Mouse (Mus musculus) frontal cortex, postnatal 25 days (tissue): ENCODE data around the gene Ptprq.
A peak's percentile ranks its signal among the peaks of the same experiment; 100 is the strongest.

Experiments
- DNase-seq, 2 experiments: peaks; one replicate each; pipeline ENCODE4 v3.0.0; 2022; ENCODE audit warnings: low spot score in 2 of 2

Ptprq gene

DNA sequence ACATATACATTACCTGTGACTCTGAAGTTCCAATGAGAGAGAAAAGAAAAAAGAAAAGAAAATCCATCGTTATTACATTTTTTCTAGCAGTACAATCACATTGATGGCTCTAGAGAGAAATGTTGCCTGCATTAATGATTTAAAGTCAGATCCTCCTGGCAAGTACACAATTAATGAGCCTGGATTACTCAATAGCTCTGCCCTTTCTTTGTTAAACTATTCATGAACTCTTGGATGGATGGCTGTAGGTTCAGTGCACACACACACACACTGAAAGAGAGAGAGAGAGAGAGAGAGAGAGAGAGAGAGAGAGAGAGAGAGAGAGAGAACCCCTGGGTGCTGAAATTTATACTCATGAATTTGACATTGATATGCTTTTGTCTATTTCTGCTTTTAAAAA is at the start of gene Ptprq:
Ptprq (minus strand) TSS at position 246 of the 400 bp plus-strand sequence.
- DNase-seq: no peak

DNA sequence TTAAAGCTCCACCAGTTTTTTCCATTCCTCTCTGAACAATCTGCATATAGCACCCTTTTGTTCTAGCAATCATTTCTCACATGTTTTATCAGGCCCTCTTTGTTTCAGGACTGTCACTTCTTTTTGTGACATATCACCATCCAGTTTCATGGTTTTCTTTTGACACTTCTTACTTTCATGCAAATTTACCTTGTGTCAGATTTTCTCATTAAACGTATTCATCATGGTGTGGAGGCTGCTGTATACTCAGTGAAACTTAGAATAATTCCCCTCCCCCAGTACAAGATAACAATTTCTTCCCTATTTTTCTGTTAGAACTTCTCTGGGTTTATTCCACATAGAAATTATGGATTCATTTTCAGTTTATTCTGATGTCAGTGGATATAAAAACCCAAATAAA is 39.8 kb upstream of the Ptprq start:
- no peak for DNase-seq

DNA sequence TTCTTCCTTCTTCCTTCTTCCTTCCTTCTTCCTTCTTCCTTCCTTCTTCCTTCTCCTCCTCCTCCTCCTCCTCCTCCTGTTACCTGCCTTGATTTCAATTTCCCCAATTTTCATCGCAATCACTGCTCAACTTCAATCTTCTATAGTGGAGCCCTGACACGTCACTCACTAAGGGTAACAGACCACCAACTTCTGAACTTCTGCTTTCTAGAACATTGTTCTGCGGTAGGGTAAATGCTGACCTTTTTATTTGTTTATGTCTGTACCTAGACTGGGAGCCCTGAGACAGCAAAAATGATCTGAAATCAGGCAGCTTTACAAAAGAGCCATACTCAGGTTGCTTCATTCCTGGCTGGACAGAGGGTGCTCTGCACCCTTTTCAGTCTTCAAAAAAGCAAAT is 33.6 kb upstream of the Ptprq start:
- DNase-seq: no peak

DNA sequence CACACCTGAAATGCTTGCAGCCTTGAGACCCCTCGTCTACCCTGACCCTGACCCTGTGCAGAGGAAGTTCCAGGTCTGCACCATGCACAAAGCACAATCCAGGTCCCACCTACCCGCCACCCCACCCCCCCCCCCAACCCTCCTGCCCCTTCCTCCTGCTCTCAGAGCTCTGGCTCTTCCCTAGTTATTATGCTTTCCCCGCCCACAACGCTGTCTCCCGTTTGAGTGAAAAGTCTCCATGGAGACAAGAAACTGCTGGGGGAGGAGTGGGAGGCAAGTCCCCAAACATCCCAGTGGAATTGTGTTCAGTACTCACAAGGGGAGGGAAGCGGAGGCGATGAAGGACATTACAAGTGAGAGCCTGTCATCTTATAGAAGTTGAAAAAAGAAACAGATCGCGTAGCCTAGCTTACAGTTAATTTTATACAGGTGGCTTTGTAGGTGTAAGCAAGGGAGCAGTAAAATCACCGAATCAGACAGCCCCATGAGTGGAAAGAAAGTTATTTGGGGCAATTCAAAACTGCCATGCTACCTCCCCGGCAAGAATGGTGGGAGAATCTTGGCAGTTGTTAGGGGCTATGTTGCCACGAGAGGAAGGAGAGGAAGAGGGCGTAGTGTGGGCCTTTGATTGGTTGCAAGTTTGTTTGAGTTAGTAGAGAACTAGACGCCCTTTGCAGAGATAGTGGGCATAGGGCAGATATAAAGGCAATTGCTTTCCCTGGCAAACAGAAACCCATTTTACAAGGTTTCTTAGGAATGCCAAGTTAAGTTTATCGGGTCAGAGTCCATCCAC is 32.7 kb upstream of the Ptprq start:
- peak; percentile 15 to 54 for DNase-seq

DNA sequence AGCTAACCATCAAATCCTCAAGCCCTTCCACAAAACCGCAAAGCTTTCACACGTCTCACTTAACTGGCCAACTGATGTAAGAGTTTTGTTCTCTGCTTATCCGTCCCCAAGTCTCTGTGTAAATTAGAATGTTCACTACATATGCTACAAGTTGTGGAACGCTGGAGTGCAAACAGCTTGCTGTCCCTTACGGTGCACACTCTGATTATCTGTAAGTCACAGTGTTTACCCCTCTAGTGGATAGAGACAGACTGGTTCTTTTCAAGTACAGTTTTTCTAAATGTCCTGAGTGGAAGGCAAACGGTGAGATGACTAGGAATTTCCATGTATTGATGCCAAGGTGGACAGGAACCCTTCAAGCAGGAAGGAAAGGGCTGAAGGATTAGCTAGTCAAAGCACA is 32.1 kb upstream of the Ptprq start:
- no peak for DNase-seq

DNA sequence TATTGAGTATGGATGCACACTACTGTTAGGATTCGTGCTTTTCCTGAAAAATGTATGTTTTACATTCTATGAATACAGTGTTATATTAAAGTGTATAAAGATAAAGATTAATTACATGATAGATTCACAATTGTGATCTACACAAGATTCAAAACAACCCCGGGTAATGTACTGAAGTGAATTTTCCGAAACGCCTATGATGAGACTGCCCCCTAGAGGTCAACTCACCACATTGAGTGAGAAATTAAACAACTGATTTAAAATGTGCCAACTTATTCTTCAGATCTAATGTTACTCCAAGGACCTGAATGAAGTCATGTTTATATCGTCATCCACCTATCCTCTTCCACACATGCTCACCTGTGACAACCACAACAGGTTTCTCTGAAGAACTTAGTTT is 27.7 kb upstream of the Ptprq start:
- DNase-seq: no peak

DNA sequence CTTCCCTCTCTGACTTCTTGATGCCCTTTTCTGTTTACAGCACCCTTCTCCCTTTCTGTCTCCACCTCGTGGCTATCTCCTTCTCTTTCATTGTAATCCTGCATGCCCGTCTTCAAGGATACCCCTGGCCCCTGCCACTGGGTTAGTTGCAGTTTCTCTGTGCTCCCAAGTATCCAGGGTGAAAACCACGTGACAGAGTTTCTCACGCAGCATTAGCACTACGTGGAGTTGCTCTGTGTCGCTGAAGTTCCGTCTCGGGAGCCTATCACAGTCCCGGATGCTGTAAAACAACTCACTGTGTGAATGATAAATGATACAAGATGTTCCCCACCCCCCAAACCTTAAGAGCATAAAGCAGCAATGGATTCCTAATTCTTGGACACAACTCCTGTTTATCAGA is 26.9 kb upstream of the Ptprq start:
- no peak for DNase-seq

DNA sequence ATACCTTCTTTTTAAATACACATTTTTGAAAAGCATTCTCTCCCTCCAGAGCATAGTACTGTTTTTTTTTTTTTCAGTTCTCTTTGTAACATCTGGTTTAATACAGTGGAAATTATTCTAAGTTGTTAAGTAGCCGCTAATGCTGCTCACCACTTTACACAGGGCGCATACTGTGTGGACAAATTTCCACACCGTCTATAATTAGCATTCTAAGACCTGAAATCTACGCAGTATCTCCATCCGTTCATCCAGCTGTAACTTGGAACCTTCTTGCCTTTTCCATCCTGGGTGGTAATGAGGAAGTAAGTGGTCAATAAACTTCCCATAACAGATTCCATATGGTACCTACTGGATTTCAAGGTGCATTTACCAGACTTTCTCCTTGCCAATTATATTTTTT is 20.0 kb upstream of the Ptprq start:
- no peak for DNase-seq

DNA sequence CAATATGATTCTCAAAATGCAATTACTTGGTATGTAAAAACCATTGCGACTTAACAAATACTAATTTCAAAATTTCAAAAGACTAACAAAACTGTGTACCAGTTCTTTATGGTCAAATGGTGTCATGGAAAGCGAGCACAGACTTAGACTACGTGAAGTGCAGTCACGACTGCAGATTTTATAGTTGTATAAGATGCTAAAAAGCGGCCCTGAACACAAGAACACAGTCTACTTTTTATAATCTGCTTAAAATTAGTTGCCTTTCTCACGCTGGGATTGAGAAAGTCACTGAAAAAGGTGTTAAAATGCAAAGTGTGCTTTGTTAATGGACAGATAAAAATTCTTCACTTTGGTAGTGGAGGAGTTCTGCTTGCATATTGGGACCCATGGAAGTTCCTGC is 17.9 kb upstream of the Ptprq start:
- DNase-seq: no peak

DNA sequence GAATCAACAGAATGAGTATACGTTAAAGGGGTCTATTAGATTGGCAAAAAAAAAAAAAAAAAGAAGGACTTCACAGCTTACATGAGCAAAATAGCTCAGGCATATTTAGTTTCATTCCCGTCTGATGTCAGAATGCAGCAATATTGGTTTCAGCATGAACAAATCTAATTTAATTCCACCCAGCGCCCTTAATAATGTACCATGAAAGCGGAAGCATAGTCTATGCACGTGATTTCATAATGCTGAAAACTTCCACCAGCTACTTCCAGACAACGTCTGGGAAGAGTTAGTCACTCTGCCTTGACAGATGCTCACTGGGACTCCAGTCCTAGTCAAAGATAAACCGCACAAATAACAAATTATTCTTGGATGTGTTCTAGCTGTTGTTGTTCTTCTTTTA is 15.6 kb upstream of the Ptprq start:
- no peak for DNase-seq

DNA sequence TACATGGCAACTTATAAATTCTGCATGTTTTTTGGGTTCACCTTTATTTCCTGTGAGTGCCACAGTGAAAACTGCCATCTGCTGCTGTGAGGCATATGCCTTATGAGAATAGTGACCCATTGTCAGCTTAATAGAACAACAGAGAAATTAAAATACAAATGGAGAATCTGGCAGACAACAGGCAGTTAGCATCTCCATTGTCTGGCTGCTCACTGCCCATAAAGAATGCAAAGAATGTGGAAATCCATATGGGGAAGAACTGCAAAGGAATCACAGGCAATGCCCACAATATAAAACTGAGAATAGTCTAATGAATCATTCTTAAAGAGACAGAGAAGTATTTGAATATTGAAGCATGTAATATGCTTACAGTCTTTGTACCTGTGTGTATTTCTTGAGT is 14.5 kb upstream of the Ptprq start:
- no peak for DNase-seq

DNA sequence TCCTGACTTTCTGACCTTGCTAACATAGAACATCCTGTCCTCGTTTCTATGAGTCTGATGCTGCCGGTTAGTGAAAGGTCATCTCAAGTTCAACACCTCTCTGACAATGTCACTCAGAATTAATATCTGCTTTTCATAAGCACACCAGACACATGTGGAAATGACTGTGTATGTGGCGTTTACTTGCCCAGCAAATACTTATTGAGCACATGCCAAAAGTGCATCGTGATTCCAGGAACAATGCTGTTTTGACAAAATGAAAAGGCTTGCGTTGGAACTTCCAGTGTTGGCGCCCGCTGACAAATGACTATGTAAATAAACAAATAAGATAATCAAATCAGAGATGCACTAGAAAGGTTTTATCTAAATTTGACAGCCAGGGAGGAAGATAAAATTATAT is 5.8 kb upstream of the Ptprq start:
- no peak for DNase-seq

DNA sequence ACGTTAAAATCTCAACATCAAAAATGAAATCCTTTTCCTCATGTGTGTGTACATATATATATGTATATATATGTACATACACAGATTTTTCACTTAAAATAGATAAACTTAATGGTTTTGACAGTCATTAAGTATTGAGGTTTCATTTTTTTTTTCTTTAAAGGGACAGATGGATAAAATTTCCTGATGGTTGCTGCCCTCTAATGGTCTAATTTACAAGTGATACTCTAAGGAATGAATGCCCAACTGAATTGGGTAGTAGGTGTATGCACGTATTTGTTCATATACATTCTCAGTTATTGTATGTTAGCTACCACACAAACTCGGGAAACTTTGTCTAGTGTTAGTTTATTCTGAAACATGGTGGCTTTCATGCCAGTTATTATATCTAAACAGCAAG is 15.4 kb downstream of the Ptprq start:
- DNase-seq: no peak

DNA sequence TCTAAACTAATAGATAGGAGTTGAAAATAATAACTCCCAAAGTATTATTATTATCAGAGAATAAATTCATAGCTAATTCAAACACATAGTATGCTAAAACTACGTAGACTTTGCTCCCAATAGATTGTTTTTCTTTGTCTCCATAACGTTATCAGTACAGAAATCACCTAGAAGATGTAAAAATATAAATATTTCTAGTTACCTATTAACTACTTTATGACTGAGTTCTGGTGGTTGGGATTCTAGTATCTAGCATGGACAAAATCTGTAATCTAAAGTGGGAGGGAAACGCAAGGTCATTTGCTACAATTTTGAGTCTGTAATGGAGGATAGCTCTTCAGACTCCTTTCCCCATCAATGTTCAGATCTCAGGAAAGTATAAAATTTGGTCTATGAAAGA is 18.9 kb downstream of the Ptprq start:
- no peak for DNase-seq

DNA sequence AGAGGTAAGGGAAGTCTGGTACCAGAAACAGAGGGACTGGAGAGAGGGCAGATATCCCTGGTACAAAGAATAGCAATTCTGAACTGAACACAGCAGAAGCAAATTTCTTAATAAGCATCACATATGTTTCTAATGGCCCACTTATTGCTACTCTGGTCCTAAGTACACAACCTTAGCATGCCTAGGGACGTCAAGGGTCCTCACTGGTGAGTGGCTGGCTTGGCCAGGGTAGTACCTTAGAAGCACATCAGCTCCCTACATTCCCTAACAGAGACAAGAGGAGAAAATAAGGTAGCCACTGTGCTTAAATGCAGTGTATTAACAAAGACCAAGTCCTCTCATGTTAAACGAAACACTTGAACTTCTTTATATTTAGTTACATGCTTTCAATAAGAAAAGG is 21.1 kb downstream of the Ptprq start:
- no peak for DNase-seq

DNA sequence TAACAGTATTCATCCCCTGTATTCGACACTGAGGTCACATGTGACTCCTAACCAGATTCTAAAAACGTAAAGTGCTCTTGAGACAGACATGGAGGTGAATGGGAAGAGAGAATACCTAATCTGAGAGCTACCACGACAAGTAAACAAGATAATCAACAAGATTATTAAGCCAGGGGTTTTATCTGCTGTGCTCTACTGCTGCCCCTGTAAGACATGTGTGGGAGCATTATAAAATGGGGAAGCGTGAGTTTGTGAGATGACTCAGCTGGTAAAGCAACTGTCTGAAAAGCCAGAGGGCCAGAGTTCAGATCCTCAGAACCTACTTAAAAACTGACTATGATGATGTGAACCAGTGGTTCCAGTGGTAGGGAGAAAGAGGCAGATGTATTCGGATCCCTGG is 22.7 kb downstream of the Ptprq start:
- no peak for DNase-seq

DNA sequence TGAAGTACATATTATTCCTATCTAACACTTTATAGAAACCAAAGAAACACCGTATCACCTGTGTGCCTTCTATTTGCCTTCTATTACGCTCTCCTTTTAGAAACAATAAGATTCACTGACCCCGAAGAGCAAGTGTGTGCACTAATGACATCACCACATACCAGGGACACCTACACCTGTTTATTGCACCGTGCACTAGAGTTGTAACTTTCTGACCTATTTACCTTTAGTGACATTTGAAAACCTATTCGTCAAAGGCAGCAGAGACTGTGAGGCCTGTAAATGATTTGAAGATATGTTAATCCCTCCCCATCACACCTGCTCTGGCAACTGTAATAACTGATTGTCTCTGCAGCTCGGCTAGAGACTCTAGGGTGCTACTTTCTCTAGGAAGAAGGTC is 32.5 kb downstream of the Ptprq start:
- DNase-seq: no peak

DNA sequence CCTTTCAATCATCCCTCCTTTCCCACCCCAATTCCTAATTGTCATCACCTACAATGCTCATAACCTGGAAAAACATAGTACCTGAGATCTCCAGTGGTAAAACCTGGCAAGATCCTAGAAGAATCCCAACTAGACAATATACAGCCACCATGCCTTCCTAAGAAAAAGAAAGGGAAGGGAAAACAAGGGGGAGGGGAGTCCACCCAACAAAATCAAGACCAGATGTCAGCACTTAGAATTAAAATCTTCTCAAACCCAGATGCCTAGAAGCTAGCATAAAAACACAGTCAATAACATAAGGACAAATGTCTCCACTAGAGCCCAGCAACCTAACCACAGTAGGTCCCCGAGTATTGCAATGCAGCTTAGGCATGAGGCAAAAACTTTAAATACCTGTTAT is 43.9 kb downstream of the Ptprq start:
- no peak for DNase-seq

DNA sequence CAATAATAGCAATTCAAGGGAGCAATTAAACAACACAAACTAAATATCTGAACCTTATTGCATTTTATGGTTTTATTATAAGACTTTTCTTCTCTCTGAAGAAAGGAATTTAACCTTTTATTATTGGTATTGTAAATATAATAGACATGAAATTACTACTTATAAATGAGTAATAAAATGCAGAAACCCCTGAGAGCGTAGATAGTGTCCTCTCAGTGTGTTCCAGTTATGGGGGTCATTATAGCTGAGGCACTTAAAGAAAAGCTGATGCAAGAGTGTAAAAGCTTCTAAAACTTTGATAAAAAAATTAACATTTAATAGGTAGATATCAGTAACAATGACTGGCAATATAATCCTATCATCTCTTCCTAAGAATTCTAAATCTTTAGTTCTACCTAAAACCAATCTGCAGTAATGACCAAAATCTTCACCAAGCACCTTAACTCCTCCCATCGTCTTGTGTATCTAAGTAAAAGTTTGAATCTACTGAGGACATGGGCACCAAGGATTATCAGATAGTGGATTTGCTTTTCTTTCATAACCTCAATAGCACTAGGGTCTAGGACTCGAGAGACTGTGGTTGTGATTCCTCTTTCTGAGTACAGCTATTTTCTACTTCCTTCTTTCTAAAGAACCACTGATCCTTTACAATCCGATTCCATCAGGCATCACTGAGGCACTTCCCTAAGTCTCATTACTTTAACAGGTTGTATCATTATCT is 51.3 kb downstream of the Ptprq start:
- DNase-seq: no peak

DNA sequence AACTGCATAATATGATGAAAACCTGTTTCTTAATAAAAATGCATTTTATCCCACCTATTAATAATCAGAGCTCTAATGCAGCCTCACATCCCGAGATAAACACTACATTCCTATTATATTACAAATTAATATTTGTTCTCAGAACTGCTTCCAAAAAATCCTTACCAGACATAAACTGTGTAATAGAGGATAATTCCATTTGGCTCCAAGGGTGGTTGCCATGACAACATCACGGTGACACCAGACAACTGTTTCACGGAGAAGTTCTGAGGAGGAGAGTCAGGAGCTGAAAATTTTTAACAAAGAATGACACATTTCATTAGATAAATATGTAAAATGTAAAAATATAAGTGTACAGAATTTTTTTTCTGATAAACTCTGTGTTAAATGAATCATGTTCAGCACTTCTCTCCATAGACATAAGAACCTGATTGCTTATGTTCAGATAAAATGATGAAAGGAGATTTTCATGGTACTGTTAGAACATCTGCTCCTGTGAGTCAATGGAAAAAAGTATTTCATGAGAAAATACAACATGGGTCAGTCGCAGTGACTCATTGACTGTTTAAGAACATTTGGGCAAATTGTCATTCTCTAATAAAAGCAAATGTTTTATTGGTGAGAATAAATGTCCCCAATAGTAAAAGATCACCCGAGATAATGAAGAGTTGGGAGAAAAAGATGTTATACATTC is 57.3 kb downstream of the Ptprq start:
- DNase-seq: peak in 1 of 2 experiments; percentile 11

DNA sequence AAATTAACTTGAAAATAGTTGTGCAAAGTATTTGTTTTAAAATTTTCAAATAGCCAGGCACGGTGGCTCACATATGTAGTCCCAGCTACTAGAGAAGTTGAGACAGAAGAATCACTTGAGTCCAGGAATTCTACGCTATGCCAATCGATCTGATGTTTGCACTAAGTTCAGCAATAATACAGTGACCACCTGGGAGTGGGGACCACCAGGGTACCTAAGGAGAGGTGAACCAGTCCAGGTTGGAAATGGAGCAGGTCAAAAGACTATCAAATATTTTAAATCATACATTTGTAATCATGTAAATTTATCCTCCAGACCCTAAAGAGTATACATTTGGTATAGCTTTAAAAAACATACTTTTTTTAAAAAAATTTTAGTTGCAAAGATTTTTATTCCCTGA is 57.9 kb downstream of the Ptprq start:
- DNase-seq: no peak

DNA sequence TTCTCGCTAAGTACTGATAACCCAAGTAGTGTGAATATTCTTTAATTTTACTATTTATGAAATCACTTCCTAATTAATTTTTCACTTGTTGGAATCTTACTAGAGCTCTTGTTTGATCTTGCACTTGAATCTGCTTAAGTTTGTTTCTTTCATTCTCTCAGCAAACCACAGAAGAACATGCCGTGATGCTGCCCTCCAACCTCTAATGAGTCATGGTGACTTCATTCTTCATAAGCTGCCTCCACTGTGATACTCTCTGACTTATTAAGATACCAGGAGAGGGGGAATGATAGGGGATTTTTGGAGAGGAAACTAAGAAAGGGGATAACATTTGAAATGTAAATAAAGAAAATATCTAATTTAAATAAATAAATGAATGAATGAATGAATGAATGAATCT is 60.7 kb downstream of the Ptprq start:
- DNase-seq: no peak

DNA sequence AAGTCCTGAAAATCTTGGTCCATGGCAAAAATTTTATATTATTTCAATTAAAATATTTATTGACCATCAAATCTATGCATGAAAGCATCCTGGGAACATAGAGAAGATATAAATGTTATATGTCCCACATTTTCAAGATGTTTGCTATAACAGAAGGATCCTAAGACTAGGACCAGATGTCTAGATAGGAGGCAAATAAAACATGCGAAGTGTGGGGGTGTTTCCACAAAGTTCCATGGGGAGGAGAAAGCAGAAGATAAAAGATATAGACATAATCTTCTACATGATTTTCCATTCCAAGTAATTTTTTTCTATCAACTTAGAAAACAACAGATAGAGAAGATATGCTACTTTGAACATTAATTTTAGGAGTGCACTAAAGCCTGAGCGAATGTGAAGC is 70.2 kb downstream of the Ptprq start:
- no peak for DNase-seq
